Mouse (Mus musculus) ovary, postnatal 10 days (tissue): ENCODE data around the gene Prkd2.

Source experiments
- DNase-seq: peaks from one replicate; pipeline ENCODE4 v3.0.0; 2022; ENCODE audit warnings: low spot score

Gene Prkd2

GRCm38 (mm10) chr7:16826571-16826970 is 16.1 kb upstream of the Prkd2 start:
- no peak for DNase-seq

DNA sequence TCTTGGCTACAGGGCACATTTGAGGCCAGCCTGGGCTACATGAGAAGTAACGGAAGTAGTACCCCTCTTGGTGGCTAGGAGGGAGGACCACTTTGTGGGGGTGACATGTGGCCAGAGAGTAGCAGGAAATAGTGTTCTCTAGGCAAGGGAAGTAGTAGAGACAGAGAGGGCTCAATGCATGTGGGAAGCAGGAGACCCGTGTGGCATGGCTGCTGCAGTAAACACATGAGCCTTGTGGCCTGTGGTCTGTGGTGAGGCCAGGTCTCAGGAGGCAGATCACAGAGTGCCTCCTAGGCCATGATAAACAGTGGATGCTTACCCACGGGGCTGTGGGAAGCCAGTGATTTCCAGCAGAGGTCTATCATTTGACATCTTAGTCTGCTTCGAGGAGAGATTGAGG is 15.4 kb upstream of the Prkd2 start:
- DNase-seq: no peak

- DNase-seq: no peak
Observed at GRCm38 (mm10) chr7:16830449-16830848, 12.3 kb upstream of the Prkd2 start.

DNA sequence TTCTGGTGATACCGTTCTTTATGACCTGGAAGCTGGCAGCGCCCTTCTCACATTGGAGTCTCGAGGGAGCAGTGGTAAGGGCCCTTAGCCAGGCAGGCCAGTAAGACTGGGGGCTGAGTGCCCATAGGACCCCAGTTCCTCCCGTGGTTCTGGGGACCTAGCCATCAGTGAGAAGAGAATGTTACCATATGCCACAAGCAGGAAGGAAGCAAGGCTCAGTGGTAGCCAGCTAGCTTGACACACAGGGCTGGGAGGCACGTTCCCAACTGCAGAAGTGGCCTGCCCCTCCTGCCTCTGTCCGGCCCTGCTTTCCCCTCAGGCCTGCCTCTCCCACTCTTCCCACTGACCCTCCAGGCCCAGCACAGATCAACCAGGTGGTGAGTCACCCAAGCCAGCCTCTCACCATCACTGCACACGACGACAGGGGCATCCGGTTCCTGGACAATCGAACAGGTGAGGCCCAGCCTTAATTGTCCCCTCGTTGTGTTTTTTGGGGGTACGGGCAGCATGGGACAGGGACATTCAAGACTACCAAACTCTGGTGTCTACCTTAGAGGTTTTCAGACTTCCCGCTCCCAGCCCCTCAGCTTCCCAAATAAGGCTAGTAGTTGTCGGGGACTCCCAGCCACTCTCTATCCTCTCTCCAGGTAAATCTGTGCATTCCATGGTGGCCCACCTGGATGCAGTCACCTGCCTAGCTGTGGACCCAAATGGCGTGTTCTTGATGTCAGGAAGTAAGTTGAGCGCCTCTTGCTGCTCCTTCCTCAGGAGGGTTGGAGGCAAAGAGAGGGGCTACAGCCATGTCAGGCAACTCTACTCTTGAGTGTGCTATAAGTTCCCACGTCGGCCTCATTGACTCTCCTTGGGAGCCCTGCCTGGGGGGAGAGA is 4.5 kb upstream of the Prkd2 start:
- DNase-seq: no peak

DNA sequence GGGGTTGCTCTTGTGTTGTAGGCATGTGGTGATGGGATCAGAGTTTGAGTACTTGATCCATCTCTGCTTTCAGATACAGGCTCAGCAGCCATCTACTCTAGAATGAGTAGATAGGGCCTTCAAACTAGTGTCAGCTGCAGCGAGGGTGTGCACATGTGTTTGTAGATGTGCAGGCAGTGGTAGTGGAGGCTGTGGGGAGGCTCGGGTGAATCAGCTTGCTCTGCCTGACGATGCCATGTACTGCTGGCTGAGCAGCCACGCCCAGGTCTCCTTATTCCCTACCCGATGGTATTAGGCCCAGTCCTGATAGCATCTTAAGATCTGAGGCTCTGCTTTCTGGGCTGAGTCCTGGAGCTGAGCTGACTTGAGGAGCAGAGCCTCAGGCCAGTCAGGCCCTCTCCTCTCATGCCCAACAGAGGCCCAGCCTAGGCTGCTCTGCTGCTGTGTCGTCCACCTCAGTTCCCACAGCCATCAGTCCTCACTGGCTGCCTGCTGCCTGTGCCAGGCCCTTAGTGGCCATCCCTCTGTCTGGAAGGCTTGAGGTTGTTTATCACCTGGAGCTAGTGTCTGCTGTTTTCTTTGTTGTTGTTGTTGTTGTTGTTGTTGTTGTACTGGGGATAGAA is 3.8 kb upstream of the Prkd2 start:
- no peak for DNase-seq

DNA sequence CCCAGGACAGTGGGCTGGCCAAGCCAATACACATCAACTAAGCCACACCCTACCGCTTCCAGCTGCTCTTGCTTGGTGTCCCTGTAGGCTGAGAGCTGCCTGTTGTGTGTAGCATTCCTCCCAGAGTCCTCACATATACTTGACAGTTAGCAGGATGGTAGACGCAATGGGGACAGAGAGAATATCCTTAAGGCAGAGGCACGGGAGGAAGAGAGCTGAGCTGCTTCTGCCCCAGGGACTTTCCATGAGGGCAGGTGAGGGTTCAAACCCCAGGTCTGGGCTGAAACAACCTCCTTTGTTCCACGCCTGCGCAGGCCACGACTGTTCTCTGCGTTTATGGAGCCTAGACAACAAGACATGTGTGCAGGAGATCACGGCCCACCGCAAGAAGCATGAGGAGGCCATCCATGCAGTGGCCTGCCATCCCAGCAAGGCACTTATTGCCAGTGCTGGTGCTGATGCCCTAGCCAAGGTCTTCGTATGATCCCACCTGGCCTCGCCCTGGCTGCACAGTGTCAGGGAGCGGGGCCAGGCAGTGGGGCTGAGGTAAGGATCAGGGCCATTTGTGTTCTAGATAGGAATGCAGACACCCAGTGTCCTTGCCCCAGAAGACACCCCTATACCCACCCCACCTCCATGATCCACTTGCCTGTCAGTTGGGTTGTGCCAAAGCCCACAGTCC is 3.1 kb upstream of the Prkd2 start:
- DNase-seq: no peak

DNA sequence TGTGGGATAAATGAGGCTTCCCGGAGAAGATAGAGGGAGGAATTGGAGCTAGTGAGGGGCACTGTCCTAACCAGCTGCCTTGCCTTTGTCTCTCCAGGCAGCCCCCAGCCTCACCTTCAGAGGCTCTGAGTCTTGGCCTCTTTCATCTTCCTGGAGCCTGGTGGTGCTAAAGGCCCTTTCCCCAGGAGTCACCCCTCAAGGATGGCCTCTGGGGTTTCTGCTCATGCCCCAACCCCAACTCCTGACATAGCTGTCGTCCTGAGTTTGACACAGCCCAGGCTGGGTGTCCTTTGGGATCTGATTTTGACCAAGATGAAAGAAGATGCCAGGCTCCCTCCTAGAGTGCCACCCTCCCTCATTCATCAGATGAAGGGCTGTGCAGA is 2.6 kb upstream of the Prkd2 start:
- no peak for DNase-seq

DNA sequence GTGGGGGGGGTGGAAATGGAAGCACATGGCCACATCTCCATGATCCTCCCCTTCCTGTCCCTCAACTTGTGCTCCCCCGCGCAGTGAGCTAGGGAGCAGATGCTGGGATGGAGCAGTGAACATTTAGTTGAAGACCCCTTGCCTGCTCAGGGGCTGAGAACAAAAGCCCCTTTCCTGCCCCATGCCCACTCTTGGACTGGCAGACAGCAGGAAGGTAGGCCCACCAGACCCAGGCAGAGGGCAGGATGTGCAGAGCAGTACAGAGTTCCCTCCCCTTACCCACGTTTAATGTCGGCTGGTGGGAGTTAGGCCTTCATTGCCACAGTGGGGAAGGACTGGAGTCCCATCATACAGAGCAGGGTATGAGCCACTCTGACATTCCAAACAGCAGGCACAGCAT is 1.6 kb upstream of the Prkd2 start:
- DNase-seq: no peak

- no peak for DNase-seq
Observed at GRCm38 (mm10) chr7:16841561-16842560, 841 bp upstream of the Prkd2 start.

- no peak for DNase-seq
Observed at GRCm38 (mm10) chr7:16843441-16844171, 904 bp downstream of the Prkd2 start.

DNA sequence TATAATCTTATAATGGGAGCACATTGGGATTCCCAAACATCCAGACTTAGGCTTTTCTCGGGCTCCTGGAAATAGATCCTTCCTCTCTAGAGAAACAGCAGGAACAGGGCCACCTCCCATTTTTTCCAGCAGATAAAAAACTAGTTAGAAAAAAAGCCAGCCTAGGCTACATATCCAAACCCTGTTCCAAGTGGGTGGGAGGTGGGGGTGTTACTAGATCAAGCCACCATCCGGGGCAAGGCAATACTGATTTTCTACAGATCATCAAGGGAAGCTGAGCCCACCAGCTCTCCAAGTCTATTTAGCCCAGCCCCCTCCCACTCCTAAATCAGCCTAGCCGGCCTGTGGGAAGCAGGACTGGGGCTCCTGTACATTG is 2.0 kb downstream of the Prkd2 start:
- DNase-seq: no peak

- DNase-seq: no peak
Observed at GRCm38 (mm10) chr7:16845072-16845819, 2.5 kb downstream of the Prkd2 start.

DNA sequence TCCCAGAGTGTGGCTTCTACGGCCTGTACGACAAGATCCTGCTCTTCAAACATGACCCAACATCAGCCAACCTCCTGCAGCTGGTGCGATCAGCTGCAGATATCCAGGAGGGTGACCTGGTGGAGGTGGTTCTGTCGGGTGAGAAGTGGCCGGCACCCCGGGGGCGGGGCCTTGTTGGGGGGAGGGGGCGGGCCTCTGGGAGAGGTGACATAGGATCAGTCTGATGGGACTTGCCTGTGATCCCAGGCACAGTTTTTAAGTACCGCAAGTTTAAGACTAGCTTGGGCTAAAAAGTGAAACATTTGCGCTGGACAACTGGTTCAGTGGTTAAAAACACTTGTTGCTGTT is 3.1 kb downstream of the Prkd2 start:
- no peak for DNase-seq

DNA sequence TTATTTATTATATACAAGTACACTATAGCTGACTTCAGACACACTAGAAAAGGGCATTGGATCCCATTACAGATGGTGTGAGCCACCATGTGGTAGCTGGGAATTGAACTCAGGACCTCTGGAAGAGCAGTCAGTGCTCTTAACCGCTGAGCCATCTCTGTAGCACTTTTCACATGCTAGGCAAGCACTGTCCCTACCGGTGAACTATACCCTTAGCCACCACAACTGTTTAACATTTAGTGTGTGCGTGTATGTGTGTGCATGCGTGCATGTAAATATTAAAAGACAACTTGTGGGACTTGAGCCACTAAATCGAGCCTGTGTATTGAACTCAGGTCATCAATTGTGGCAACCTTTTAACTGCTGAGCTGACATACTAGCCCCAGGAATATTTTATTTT is 4.1 kb downstream of the Prkd2 start:
- DNase-seq: no peak

GRCm38 (mm10) chr7:16847507-16847906 is 4.8 kb downstream of the Prkd2 start:
- no peak for DNase-seq

GRCm38 (mm10) chr7:16848579-16848978 is 5.9 kb downstream of the Prkd2 start:
- no peak for DNase-seq

- DNase-seq: no peak
Observed at GRCm38 (mm10) chr7:16851636-16852035, 8.9 kb downstream of the Prkd2 start.

- DNase-seq: no peak
Observed at GRCm38 (mm10) chr7:16853302-16853831, 10.7 kb downstream of the Prkd2 start.

DNA sequence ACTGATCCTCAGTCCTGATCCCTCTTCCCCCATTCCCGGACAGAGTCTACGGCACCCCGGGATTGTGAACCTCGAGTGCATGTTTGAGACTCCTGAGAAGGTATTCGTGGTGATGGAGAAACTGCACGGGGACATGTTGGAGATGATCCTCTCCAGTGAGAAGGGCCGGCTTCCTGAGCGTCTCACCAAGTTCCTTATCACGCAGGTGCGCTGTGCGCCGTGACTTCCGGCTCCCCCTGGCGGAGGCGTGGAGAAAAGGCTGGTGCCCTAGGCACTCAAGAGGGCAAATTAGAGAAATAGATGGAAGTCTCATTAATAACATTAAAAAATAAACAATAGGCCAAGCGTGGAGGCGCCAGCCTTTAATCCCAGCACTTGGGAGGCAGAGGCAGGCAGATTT is 15.6 kb downstream of the Prkd2 start:
- no peak for DNase-seq

GRCm38 (mm10) chr7:16859902-16860651 is 17.4 kb downstream of the Prkd2 start:
- no peak for DNase-seq
